In the genomic region with DNA sequence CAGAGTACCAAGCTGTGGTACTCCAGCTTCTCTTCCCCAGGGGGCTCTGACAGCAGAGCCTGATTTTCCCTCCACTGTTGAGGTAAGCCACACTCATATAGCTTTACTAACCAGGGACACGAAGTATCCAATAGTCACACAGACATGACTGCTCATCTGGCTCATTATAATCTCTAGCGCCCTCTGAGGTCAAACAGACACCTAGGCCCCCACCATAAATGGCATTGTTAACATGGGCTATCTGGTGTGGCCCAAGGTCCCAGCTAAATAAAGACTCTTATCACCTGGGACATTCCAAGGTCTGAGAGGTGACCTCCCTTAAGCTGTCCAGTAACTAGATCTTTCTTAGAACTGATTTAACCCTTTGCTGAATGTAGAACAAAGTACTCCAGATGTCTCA, we compare ENCODE assay signal across 16 mouse cellular contexts.
"Had no signal": no experiment of that assay in that cellular context is flagged by ENCODE, and none has a peak within 500 bp of the region (broad histone marks: within the 10 kb centered on the region; RNA-seq: fewer than 3 reads in every experiment).

No protein-coding gene starts in this region.

- DNase-seq: kidney, postnatal 14 days; left cerebral cortex, postnatal 4 days; lung, embryonic 14.5 days; lung, postnatal 10 days; lung, postnatal 4 days; midbrain, embryonic 14.5 days; right cerebral cortex, postnatal 4 days; spleen, adult 18-20 months; thymus, adult 2 months; thymus, postnatal 25 days had no signal

- H3K27me3 ChIP-seq: liver, embryonic 12.5 days; neural tube, embryonic 12.5 days; stomach, embryonic 15.5 days had no signal

- H3K4me3 ChIP-seq: kidney, embryonic 15.5 days; limb, embryonic 13.5 days; liver, embryonic 12.5 days; midbrain, embryonic 10.5 days; neural tube, embryonic 12.5 days; stomach, embryonic 15.5 days had no signal

- ATAC-seq: liver, embryonic 12.5 days had no signal

- H3K9me3 ChIP-seq: kidney, embryonic 15.5 days; limb, embryonic 13.5 days; liver, embryonic 12.5 days; midbrain, embryonic 10.5 days; neural tube, embryonic 12.5 days; stomach, embryonic 15.5 days had no signal

- H3K9ac ChIP-seq: kidney, embryonic 15.5 days; limb, embryonic 13.5 days; liver, embryonic 12.5 days; lung, embryonic 14.5 days; neural tube, embryonic 12.5 days; stomach, embryonic 15.5 days had no signal

- H3K27ac ChIP-seq: kidney, embryonic 15.5 days; limb, embryonic 13.5 days; liver, embryonic 12.5 days; midbrain, embryonic 10.5 days; neural tube, embryonic 12.5 days; stomach, embryonic 15.5 days had no signal

- H3K36me3 ChIP-seq: kidney, embryonic 15.5 days; limb, embryonic 13.5 days; liver, embryonic 12.5 days; midbrain, embryonic 10.5 days; neural tube, embryonic 12.5 days; stomach, embryonic 15.5 days had no signal

- H3K4me2 ChIP-seq: kidney, embryonic 15.5 days; limb, embryonic 13.5 days; liver, embryonic 12.5 days; lung, embryonic 14.5 days; neural tube, embryonic 12.5 days; stomach, embryonic 15.5 days had no signal

- H3K4me1 ChIP-seq: kidney, embryonic 15.5 days; limb, embryonic 13.5 days; liver, embryonic 12.5 days; neural tube, embryonic 12.5 days had no signal
